Mouse (Mus musculus) embryonic fibroblast, embryonic 13.5 days (primary cell): ENCODE data around the gene Slc41a1. TPM values are rescaled to one million over a fixed set of nuclear protein-coding genes. Genes with fewer than 3 reads are reported as not detected.

Source experiments
- H3K27ac ChIP-seq: 2 replicates; pipeline ENCODE4 v1.5.1; 2012; ENCODE audit warnings: low read length, control low read depth, inconsistent platforms; ENCODE audit not compliant: insufficient read depth
- H3K4me1 ChIP-seq: 2 replicates; pipeline ENCODE4 v1.6.1; 2011; ENCODE audit warnings: low read length; ENCODE audit not compliant: control insufficient read depth, insufficient read depth
- H3K4me3 ChIP-seq: 2 replicates; pipeline ENCODE4 v1.5.1; 2011; ENCODE audit warnings: mild to moderate bottlenecking, control low read depth, low read length; ENCODE audit not compliant: insufficient read depth
- CTCF ChIP-seq: IDR thresholded peaks from 2 replicates; pipeline ENCODE4 v1.5.1; 2011; ENCODE audit warnings: mild to moderate bottlenecking, control low read depth, low read length, moderate library complexity, borderline replicate concordance; ENCODE audit not compliant: insufficient read depth
- POLR2A ChIP-seq: IDR thresholded peaks from 2 replicates; pipeline ENCODE4 v1.6.1; 2011; ENCODE audit warnings: low read depth, mild to moderate bottlenecking, control low read depth, low read length, moderate library complexity
- polyA plus RNA-seq: library from polyadenylated mRNA; stranded (reverse); fragments of >200 nt; gene quantifications from 2 replicates; pipeline ENCODE4 v1.2.4, GENCODE M21; 2011; ENCODE audit warnings: low read depth; ENCODE audit not compliant: missing spikeins, insufficient read length

Slc41a1 gene
- polyA plus RNA-seq, 1 experiment: 22.7 TPM

GRCm38 (mm10) chr1:131879816-131880215 lies 52.5 kb downstream of the Slc41a1 start:
- H3K4me1 ChIP-seq: no peaks in the 10 kb centered on the region
- no peak overlapping the region for H3K27ac ChIP-seq
- TF ChIP-seq POLR2A (no peak), CTCF (no peak)
- H3K4me3 ChIP-seq: no peak overlapping the region

DNA sequence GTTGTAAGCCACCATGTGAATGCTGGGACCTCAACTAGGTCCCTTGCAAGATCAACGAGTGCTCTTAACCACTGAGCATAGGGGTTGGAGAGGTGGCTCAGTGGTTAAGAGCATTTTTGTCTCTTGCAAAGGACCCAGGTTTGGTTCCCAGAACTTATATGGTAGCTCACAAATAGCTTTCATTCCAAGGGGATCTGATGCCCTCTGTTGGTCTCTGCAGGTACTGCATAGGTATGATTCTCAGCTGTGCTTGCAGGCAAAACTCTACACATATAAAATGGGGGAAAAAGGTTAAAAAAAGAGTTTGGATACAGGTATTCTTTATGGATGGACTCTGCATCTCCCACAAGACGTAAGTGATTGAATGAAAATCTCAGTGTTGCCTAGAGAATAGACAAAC lies 55.5 kb downstream of the Slc41a1 start:
- TF ChIP-seq CTCF: no peak
- no peak for TF ChIP-seq POLR2A
- Histone ChIP-seq H3K4me3 (no peak overlapping the region), H3K4me1 (no peaks in the 10 kb centered on the region), H3K27ac (no peak overlapping the region)

DNA sequence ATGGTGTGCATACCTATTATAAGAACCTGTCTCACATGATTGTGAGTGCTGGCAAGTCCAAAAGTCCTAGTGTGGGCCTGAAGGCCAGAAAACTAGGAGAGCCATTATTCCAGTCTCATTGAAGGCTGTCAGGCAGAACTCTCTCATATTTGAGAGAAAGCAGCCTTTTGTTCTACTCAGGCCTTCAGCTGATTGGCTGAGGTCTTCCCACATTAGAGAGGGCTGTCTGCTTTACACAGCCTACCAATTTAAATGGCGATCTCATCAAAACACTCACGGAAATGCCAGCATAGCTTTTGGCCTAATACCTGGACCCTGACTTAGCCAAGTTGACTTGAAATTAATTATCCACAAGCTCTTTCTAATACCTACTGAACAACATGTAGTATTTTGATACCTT lies 58.9 kb downstream of the Slc41a1 start:
- TF ChIP-seq CTCF: no peak
- no peak for TF ChIP-seq POLR2A
- H3K4me3 ChIP-seq: no peak overlapping the region
- H3K4me1 ChIP-seq: no peaks in the 10 kb centered on the region
- H3K27ac ChIP-seq: no peak overlapping the region

GRCm38 (mm10) chr1:131886641-131887040 lies 59.3 kb downstream of the Slc41a1 start:
- TF ChIP-seq POLR2A (no peak), CTCF (no peak)
- Histone ChIP-seq H3K4me3 (no peak overlapping the region), H3K4me1 (no peaks in the 10 kb centered on the region), H3K27ac (no peak overlapping the region)

DNA sequence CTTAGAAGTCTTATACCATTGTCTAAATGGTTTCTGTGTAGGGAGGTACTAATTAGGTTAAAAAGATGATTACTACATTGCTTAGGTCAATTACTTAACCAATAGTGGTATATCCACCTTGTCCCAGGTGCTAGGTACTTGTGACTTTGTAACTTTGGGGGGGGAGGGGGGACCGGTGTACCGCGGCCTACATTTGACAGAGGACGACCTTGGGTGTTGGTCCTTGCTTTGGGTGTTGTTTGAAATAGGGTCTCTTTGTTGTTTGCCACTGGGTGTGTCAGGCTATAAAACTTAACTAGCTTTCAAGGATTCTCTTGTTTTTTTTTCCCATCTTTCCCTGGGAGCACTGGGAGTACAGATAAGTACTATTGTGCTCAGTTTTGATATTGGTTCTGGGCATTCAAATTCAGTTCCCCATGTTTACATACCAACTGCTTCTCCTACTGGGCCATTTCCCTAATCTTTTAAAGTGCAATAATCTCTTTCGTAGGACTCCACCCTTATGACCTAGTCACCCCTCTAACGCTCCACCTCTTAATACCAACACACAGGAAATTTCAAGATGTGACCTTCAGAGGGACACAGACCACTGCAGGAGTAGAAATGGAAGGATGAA lies 62.9 kb downstream of the Slc41a1 start:
- H3K27ac ChIP-seq: no peak overlapping the region
- no peaks in the 10 kb centered on the region for H3K4me1 ChIP-seq
- no peak overlapping the region for H3K4me3 ChIP-seq
- TF ChIP-seq POLR2A: no peak
- TF ChIP-seq CTCF: no peak

DNA sequence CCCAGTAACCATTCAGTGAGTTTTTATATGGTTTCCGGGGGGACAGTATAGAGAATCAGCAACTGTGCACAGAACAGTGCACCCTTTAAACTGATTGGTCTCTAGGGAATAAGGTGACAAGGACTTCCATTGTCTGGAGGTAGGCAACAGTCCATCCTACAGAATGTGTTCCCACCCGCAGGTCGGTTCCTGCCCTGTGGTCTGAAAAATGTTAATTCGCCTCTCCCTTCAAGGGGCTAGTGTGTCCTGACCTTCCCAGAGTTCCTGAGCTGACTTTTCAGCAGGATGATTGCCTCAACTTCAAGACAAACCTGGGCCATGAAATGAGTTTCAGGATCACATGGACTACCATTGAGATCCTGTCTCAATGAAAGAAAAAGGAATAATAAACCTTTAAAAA lies 64.1 kb downstream of the Slc41a1 start:
- Histone ChIP-seq H3K4me3 (no peak overlapping the region), H3K27ac (no peak overlapping the region), H3K4me1 (no peaks in the 10 kb centered on the region)
- TF ChIP-seq POLR2A (no peak), CTCF (no peak)

Other genes starting within 250 kb of the Slc41a1 start
- not detected in 2 replicates for gene Avpr1b, start 228.3 kb upstream of the Slc41a1 start, polyA plus RNA-seq
- gene Ctse, start 189.2 kb upstream of the Slc41a1 start, polyA plus RNA-seq: not detected in 2 replicates
- gene Rab7b, start 138.8 kb upstream of the Slc41a1 start, polyA plus RNA-seq: 19.0 and 19.9 TPM in 2 replicates
- gene Slc26a9, start 83.5 kb upstream of the Slc41a1 start, polyA plus RNA-seq: not detected in 2 replicates
- gene Pm20d1, start 30.1 kb upstream of the Slc41a1 start, polyA plus RNA-seq: 0.54 and 0.57 TPM in 2 replicates
- 16.6 and 23.8 TPM in 2 replicates for gene Rab29, start 39.7 kb downstream of the Slc41a1 start, polyA plus RNA-seq
- 132 and 180 TPM in 2 replicates for gene Nucks1, start 83.0 kb downstream of the Slc41a1 start, polyA plus RNA-seq
- gene Slc45a3, start 135.5 kb downstream of the Slc41a1 start, polyA plus RNA-seq: 0.30 TPM in 1 of 2 replicates, not detected in the other
- gene Elk4, start 180.1 kb downstream of the Slc41a1 start, polyA plus RNA-seq: 90.0 and 109 TPM in 2 replicates
- gene Mfsd4a, start 240.6 kb downstream of the Slc41a1 start, polyA plus RNA-seq: 0.25 and 0.67 TPM in 2 replicates